In the genomic region with DNA sequence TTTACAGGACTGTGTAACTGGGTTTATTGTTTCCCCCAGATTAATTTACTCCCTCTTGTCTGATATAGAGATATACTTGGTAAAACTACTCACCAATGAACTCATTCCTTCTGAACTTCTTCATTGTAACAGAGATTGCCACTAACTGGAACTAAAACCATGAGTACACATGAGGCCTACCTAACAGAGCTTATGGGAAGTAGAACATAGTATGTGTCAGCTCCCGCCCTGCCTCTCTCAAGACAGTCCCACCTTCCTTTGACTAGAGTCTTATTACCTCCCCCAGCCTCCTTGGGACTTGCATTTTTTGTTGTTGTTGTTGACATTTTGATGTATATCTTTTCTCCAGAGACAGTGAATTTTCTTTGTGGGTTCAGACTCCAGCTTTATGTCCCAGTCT, we compare ENCODE assay signal across 21 mouse cellular contexts. TPM values are rescaled to one million over a fixed set of nuclear protein-coding genes. Genes with fewer than 3 reads are reported as not detected.
DNase-seq lines count a peak whose midpoint lies in the region; ATAC-seq and TF ChIP-seq lines count a peak whose summit lies in the region.
"Had no signal": no experiment of that assay in that cellular context is flagged by ENCODE, and none has a peak within 500 bp of the region (broad histone marks: within the 10 kb centered on the region; RNA-seq: fewer than 3 reads in every experiment).

No protein-coding gene starts in this region.

- H3K27me3 ChIP-seq in testis, adult 2 months (ENCODE audit: control insufficient read depth, insufficient read depth, low read length), result no peaks in the 10 kb centered on the region
- no peaks in the 10 kb centered on the region for H3K27me3 ChIP-seq in intestine, embryonic 16.5 days (replicated peaks; ENCODE audit: control insufficient read depth, insufficient read depth, low read length)
- H3K27me3 ChIP-seq: embryonic facial prominence, embryonic 12.5 days; forebrain, embryonic 13.5 days; forebrain, embryonic 15.5 days; Patski had no signal

- H3K4me3 ChIP-seq in testis, adult 2 months (ENCODE audit: control insufficient read depth, low read depth, low read length), result peak overlapping the region; percentile 40; the same call in 1 of the 2 replicates
- no peak overlapping the region for H3K4me3 ChIP-seq in intestine, embryonic 16.5 days (ENCODE audit: low read length)
- H3K4me3 ChIP-seq: embryonic facial prominence, embryonic 10.5 days; embryonic facial prominence, embryonic 12.5 days; forebrain, embryonic 13.5 days; forebrain, embryonic 15.5 days had no signal

- no peaks in the 10 kb centered on the region for H3K36me3 ChIP-seq in testis, adult 2 months (ENCODE audit: control insufficient read depth, insufficient read depth, low read length)
- H3K36me3 ChIP-seq in intestine, embryonic 16.5 days (ENCODE audit: control insufficient read depth, insufficient read depth, low read length), result no peaks in the 10 kb centered on the region
- H3K36me3 ChIP-seq: embryonic facial prominence, embryonic 10.5 days; embryonic facial prominence, embryonic 12.5 days; forebrain, embryonic 15.5 days had no signal

- no peaks in the 10 kb centered on the region for H3K9me3 ChIP-seq in intestine, embryonic 16.5 days (ENCODE audit: control insufficient read depth, low read length)
- H3K9me3 ChIP-seq: embryonic facial prominence, embryonic 10.5 days; embryonic facial prominence, embryonic 12.5 days; forebrain, embryonic 13.5 days; forebrain, embryonic 15.5 days had no signal

- no peak for TF ChIP-seq POLR2A in testis, adult 2 months (IDR thresholded peaks at IDR 0.05; ENCODE audit: control insufficient read depth, low read depth, low read length)

- H3K4me2 ChIP-seq in intestine, embryonic 16.5 days (ENCODE audit: low read depth, low read length), result no peak overlapping the region
- H3K4me2 ChIP-seq: embryonic facial prominence, embryonic 12.5 days; forebrain, embryonic 13.5 days; forebrain, embryonic 15.5 days had no signal

- WGBS in intestine, embryonic 16.5 days, result 76% methylated on average over 1 of the region's 1 CpGs

- no peaks in the 10 kb centered on the region for H3K4me1 ChIP-seq in testis, adult 2 months (ENCODE audit: control insufficient read depth, insufficient read depth, low read length)
- no peaks in the 10 kb centered on the region for H3K4me1 ChIP-seq in intestine, embryonic 16.5 days (ENCODE audit: control insufficient read depth, insufficient read depth, low read length)
- H3K4me1 ChIP-seq: embryonic facial prominence, embryonic 10.5 days; embryonic facial prominence, embryonic 12.5 days; forebrain, embryonic 13.5 days; forebrain, embryonic 15.5 days had no signal

- no peak for TF ChIP-seq CTCF in testis, adult 2 months (IDR thresholded peaks at IDR 0.05; ENCODE audit: control insufficient read depth, insufficient read depth, insufficient replicate concordance, low read depth, low read length)

- no peak for DNase-seq in testis, postnatal 10 days (ENCODE audit: low spot score)
- DNase-seq in frontal cortex, postnatal 25 days (ENCODE audit: low spot score in 2 of 2), result no peak
- DNase-seq in gastrocnemius, postnatal 14 days, result no peak
- DNase-seq in kidney, adult 8-10 months, result no peak
- DNase-seq: adrenal gland, adult 8-10 months; adrenal gland, postnatal 14 days; adrenal gland, postnatal 36 days; cerebellum, adult 11-12 months; cerebellum, adult 2 months; cerebellum, adult 9-10 months; cerebellum, postnatal 10 days; cerebellum, postnatal 25 days had no signal

- no peak overlapping the region for H3K27ac ChIP-seq in testis, adult 2 months (ENCODE audit: control insufficient read depth, insufficient read depth, low read depth, low read length)
- no peak overlapping the region for H3K27ac ChIP-seq in intestine, embryonic 16.5 days (ENCODE audit: low read length)
- H3K27ac ChIP-seq: embryonic facial prominence, embryonic 10.5 days; embryonic facial prominence, embryonic 12.5 days; forebrain, embryonic 13.5 days; forebrain, embryonic 15.5 days had no signal

- intact Hi-C loops in gastrocnemius, postnatal 14 days (cut with DNase I; ENCODE audit: low total_unique reads), result no loop called here

- ATAC-seq in intestine, embryonic 16.5 days, result peak; percentile 57
- 0 out of 2 replicates have a peak, but pooled peaks have one; percentile 16 for ATAC-seq in monocyte, adult 5-6 weeks (replicated peaks; ENCODE audit: insufficient number of reproducible peaks, low FRiP score, low TSS enrichment, poor library complexity, severe bottlenecking)
- ATAC-seq: activated CD4-positive, CD25-positive, alpha-beta regulatory T cell, adult 4 months; forebrain, embryonic 13.5 days; forebrain, embryonic 15.5 days; Patski had no signal

- no peak overlapping the region for H3K9ac ChIP-seq in intestine, embryonic 16.5 days (ENCODE audit: low read depth, low read length)
- H3K9ac ChIP-seq: embryonic facial prominence, embryonic 12.5 days; forebrain, embryonic 13.5 days; forebrain, embryonic 15.5 days had no signal

RNA-seq across cellular contexts. Expression of gene Sqor, which starts 7.9 kb away (rescaled TPM):
- polyA plus RNA-seq in testis, adult 2 months (2012; rRNA removed), result 324 and 336 TPM in 2 replicates
- 40.1 and 44.8 TPM in 2 replicates for polyA plus RNA-seq in intestine, embryonic 16.5 days (2015; fragmentation: Nextera tagmentation; extraction: Ambion mirVana)
- total RNA-seq in monocyte, adult 5-6 weeks (2017), result 82.6 to 132 TPM (median 121 TPM) in 3 replicates
- total RNA-seq in gastrocnemius, postnatal 14 days (2021), result 10 to 100 TPM in 1 of 2 experiments, 1 to 10 TPM in 1; 9.0 to 12.6 TPM

RNA-seq across cellular contexts. Expression of gene Bloc1s6, which starts 34.6 kb away (rescaled TPM):
- 21.8 and 36.7 TPM in 2 replicates for polyA plus RNA-seq in testis, adult 2 months (2012; rRNA removed)
- polyA plus RNA-seq in intestine, embryonic 16.5 days (2015; fragmentation: Nextera tagmentation; extraction: Ambion mirVana), result 51.9 and 54.4 TPM in 2 replicates
- total RNA-seq in monocyte, adult 5-6 weeks (2017), result 20.4 to 28.0 TPM (median 27.2 TPM) in 3 replicates
- total RNA-seq in gastrocnemius, postnatal 14 days (2021), result 10 to 100 TPM; 16.8 to 19.3 TPM
